Mouse (Mus musculus) hindbrain, embryonic 12.5 days (tissue): ENCODE results near the gene Tac4. TPM values are rescaled to one million over a fixed set of nuclear protein-coding genes. Genes with fewer than 3 reads are reported as not detected.

Experiments
- ATAC-seq: fragments of 200-750 bp; cut with Nextera tagmentation; 2 replicates; pipeline ENCODE4 v1.8.0; 2017; ENCODE audit warnings: moderate TSS enrichment; ENCODE audit not compliant: low FRiP score
- H3K27ac ChIP-seq: fragments of 300-500 bp; sonication (generic); 2 replicates; pipeline ENCODE4 v1.5.1; 2016; ENCODE audit warnings: mild to moderate bottlenecking
- H3K27me3 ChIP-seq: fragments of 300-500 bp; sonication (generic); 2 replicates; pipeline ENCODE4 v1.6.1; 2016; ENCODE audit warnings: mild to moderate bottlenecking
- H3K36me3 ChIP-seq: fragments of 300-500 bp; sonication (generic); 2 replicates; pipeline ENCODE4 v1.6.1; 2016; ENCODE audit warnings: mild to moderate bottlenecking
- H3K4me1 ChIP-seq: fragments of 300-500 bp; sonication (generic); 2 replicates; pipeline ENCODE4 v1.6.1; 2016
- H3K4me2 ChIP-seq: fragments of 300-500 bp; sonication (generic); replicated peaks from 2 replicates; pipeline ENCODE4 v1.6.1; 2016; ENCODE audit warnings: mild to moderate bottlenecking
- H3K4me3 ChIP-seq: fragments of 300-500 bp; sonication (generic); 2 replicates; pipeline ENCODE4 v1.5.1; 2016; ENCODE audit warnings: mild to moderate bottlenecking
- H3K9ac ChIP-seq: fragments of 300-500 bp; sonication (generic); 2 replicates; pipeline ENCODE4 v1.6.1; 2016; ENCODE audit warnings: mild to moderate bottlenecking, moderate library complexity
- H3K9me3 ChIP-seq: fragments of 300-500 bp; sonication (generic); replicated peaks from 2 replicates; pipeline ENCODE4 v1.6.1; 2016; ENCODE audit warnings: mild to moderate bottlenecking
- WGBS: fragments of 180-500 bp; shearing (Covaris S2); methylation state at CpG from one replicate; pipeline ENCODE4 v1.1.7; 2016; 5-methylcytosine and 5-hydroxymethylcytosine counted together
- polyA plus RNA-seq: library from polyadenylated mRNA; unstranded; fragments of >200 nt; fragmentation: Nextera tagmentation; extraction: Ambion mirVana; gene quantifications from 2 replicates; pipeline ENCODE4 v1.2.1, GENCODE M21; 2016

Gene Tac4
- polyA plus RNA-seq, 1 experiment from 2014 or later = 0.22 TPM

DNA sequence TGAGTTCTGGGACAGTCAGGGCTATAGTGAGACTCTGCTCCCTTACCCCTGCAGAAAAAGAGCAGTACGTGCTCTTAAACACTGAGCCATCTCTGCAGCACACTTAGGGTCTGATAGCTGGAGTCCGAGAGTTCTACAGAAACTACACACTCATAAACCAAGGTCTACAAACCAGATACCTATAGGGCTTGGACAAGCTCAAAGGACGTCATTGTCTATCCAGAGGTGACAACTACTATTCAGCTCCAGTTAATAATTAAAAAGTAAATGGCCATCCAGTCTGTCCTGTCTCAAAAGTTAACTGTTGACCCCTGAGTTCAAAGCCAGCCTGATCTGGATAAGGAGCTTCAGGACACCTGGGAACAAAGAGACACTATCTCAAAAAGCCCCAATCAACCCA, 40.4 kb downstream of the Tac4 start:
- WGBS = 91% methylated on average over 3 of the region's 3 CpGs
- Histone ChIP-seq H3K36me3 (peaks cover 72% of the 10 kb centered on the region), H3K27me3 (no peaks in the 10 kb centered on the region), H3K4me3 (no peak overlapping the region), H3K9ac (no peak overlapping the region), H3K27ac (no peak overlapping the region), H3K4me2 (no peak overlapping the region), H3K9me3 (no peaks in the 10 kb centered on the region), H3K4me1 (no peaks in the 10 kb centered on the region)
- no peak for ATAC-seq

DNA sequence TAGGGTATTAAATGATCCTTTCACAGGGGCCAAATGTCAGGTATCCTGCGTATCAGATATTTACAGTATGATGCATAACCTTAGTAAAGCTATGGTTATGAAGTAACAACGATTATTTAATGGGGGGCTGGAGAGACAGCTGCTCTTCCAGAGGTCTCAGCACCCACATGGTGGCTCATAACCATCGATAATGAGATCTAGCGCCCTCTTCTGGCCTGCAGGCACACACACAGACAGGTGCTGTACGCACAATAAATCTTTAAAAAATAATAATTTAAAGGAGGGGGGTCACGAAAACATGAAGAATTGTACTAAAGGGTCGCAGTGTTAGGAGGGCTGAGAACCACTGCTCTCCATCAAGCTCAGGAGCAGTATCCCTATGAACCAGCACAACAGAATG, 44.3 kb downstream of the Tac4 start:
- Histone ChIP-seq H3K27me3 (no peaks in the 10 kb centered on the region), H3K4me2 (no peak overlapping the region), H3K9me3 (no peaks in the 10 kb centered on the region), H3K9ac (no peak overlapping the region), H3K4me3 (no peak overlapping the region), H3K4me1 (peaks cover 11% of the 10 kb centered on the region), H3K27ac (no peak overlapping the region), H3K36me3 (peaks cover 40% of the 10 kb centered on the region)
- 91% methylated on average over 7 of the region's 7 CpGs for WGBS
- ATAC-seq = no peak

DNA sequence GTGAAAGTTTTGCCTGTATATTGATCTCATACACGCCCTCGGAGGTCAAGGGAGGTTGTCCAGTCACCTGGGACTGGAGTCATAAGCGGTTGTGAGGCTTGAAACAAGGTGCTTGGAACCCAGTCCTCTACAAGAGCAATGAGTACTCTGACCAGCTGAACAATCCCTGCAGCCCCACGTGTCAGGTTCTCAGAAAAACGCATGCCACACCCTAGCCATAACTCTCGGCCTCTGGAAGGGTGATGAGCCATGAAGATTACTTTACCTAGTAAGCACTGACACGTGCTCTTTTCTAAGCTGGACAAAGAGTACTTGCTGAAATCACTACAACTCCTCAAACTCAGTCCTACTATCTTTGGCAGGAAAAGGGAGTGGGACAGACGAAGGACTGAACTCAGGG, 46.2 kb downstream of the Tac4 start:
- Histone ChIP-seq H3K4me2 (no peak overlapping the region), H3K9me3 (no peaks in the 10 kb centered on the region), H3K4me3 (no peak overlapping the region), H3K9ac (no peak overlapping the region), H3K4me1 (peaks cover 21% of the 10 kb centered on the region), H3K27ac (no peak overlapping the region), H3K27me3 (no peaks in the 10 kb centered on the region), H3K36me3 (peaks cover 26% of the 10 kb centered on the region)
- 88% methylated on average over 8 of the region's 8 CpGs for WGBS
- no peak for ATAC-seq

DNA sequence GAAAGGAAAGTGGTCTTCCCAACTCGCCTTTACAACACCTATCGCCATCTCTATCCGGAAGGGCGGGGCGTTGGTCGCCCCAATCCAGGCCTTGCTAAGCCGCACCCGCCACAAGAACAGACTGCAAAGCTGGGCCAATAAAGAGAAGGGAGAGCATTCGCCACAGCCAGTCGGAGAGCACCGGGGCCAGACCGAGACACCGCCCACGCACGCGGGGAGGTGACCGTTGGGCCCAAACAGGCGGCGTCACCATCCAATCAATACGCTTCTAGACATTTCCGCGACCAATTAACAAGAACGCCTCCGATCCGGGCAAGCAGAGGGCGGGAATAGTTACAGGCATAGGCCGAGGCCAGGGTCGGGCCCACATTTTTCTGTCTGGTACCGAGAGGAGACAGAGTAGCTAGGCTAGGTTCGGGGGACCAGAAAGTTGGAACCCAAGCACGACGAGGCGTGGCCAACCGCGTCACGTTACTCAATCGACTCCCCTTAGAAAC, 48.2 kb downstream of the Tac4 start:
- Histone ChIP-seq H3K4me2 (peak overlapping the region; percentile 80), H3K27ac (peak overlapping the region; percentile 90), H3K4me3 (peak overlapping the region; percentile 79), H3K27me3 (no peaks in the 10 kb centered on the region), H3K36me3 (peaks cover 11% of the 10 kb centered on the region; the same call in 1 of the 2 replicates), H3K9me3 (no peaks in the 10 kb centered on the region), H3K4me1 (peaks cover 21% of the 10 kb centered on the region), H3K9ac (peak overlapping the region; percentile 85)
- peak; percentile 97 for ATAC-seq
- under 1% methylated on average over 37 of the region's 37 CpGs for WGBS

DNA sequence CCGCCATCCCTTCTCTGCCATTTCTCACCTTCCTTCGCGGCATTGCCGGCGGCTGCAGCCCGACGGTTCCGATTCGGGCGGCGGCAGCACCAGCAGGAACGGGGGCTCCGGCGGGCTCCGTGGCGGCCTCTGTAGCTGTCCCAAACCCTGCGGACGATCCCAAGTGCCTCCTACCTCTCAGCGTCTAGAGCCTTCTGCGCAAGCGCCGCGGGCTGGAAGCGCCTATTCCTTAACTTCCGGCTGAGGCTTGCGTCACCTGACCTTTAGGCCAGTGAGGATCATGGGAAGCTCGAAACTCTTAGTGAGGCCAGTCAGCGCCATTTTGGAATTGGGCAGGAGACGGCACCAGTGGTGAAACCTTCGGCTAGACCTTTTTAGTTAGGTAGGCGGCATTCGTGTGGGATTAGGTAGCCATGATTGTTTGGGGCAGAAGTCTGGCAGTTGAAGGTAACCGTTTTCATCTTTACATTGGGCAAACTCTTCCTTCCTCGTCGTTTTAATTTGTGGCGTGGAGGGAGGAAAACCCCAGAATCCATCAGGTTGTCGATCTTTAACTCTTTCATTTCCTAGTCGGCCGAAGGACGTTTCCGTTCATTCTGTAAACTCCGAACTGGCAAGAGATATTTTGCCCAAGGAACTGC, 48.8 kb downstream of the Tac4 start, which contains the start of gene Kat7:
Gene Kat7, minus strand, starts transcription at position 240 of the 641 bp plus-strand sequence.
- H3K4me2 ChIP-seq = peak within 1 kb of the TSS; percentile 80
- peak within 1 kb of the TSS; percentile 85 for H3K9ac ChIP-seq
- peak within 1 kb of the TSS; percentile 79 for H3K4me3 ChIP-seq
- WGBS = 1% methylated on average over 42 of the region's 42 CpGs
- H3K27ac ChIP-seq = peak within 1 kb of the TSS; percentile 90
- H3K4me1 ChIP-seq = peaks cover 21% of the 10 kb centered on the region
- H3K9me3 ChIP-seq = no peaks in the 10 kb centered on the region
- peaks cover 9% of the 10 kb centered on the region; the same call in 1 of the 2 replicates for H3K36me3 ChIP-seq
- peak; percentile 97 for ATAC-seq
- H3K27me3 ChIP-seq = no peaks in the 10 kb centered on the region

DNA sequence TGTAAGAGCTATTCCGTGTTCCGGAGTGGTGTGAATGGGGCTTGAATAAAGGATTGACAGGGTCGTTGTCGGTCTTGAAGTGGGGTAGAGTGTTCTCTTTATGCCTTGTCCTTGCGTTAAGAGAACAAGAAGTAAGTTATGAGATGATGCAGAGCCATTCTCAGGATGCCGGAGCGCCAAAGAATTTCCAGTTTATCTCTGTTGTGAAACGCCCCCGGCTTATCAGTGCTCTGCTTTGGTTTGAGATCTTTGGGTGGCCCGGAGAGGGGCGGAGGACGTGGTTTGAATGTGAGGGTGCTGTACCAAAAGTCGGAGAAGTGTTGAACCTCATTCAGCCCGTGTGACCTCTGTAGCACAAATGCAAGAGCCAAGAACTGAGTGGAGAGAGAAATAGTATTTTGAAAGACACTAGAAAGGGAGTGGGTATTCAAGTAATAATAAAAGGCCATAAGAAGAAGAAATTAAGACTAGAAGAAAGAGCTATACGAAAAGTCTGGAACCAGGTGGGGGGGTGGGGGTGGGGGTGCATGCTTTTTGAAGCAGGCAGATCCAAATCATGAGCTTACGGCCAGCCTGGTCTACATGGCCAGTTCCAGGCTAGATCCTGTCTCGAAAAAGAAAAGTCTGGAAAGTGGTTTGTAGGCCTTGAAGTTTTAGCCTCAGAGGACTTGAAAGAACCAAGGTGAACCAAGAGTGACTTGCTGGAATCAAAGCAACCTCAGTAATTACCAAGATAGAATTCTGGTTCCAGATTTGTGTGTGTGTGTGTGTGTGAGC, 49.5 kb downstream of the Tac4 start:
- Histone ChIP-seq H3K9ac (peak overlapping the region; percentile 64), H3K9me3 (no peaks in the 10 kb centered on the region), H3K27ac (peak overlapping the region; percentile 70; the same call in 1 of the 2 replicates), H3K4me3 (peak overlapping the region; percentile 79), H3K4me1 (peaks cover 21% of the 10 kb centered on the region), H3K27me3 (no peaks in the 10 kb centered on the region), H3K36me3 (peaks cover 4% of the 10 kb centered on the region; the same call in 1 of the 2 replicates), H3K4me2 (peak overlapping the region; percentile 76)
- WGBS = 4% methylated on average over 17 of the region's 17 CpGs
- peak; percentile 7 for ATAC-seq

DNA sequence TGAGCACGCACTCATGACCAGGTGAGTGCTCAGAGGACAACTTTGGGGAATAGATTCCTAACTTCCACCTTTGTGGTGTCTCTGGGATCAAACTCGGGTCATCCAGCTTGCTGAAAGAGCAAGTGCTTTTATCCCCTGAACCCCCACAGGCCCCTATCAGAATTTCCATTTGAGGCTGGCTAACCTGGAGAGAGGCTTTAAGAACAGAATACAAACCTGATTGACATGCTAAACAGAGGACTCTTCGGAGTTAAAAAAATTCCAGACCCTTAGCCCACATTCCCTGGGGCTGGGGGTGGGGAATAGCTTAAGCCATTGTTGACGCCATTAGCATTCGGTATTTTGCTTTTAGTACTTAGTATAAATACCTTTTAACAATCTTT, 50.1 kb downstream of the Tac4 start:
- H3K4me2 ChIP-seq = peak overlapping the region; percentile 76
- H3K9ac ChIP-seq = no peak overlapping the region
- WGBS = 23% methylated on average over 5 of the region's 5 CpGs
- H3K27me3 ChIP-seq = no peaks in the 10 kb centered on the region
- H3K9me3 ChIP-seq = no peaks in the 10 kb centered on the region
- H3K27ac ChIP-seq = no peak overlapping the region
- H3K4me3 ChIP-seq = peak overlapping the region; percentile 79; the same call in 1 of the 2 replicates
- no peaks in the 10 kb centered on the region for H3K36me3 ChIP-seq
- no peak for ATAC-seq
- H3K4me1 ChIP-seq = peaks cover 21% of the 10 kb centered on the region

DNA sequence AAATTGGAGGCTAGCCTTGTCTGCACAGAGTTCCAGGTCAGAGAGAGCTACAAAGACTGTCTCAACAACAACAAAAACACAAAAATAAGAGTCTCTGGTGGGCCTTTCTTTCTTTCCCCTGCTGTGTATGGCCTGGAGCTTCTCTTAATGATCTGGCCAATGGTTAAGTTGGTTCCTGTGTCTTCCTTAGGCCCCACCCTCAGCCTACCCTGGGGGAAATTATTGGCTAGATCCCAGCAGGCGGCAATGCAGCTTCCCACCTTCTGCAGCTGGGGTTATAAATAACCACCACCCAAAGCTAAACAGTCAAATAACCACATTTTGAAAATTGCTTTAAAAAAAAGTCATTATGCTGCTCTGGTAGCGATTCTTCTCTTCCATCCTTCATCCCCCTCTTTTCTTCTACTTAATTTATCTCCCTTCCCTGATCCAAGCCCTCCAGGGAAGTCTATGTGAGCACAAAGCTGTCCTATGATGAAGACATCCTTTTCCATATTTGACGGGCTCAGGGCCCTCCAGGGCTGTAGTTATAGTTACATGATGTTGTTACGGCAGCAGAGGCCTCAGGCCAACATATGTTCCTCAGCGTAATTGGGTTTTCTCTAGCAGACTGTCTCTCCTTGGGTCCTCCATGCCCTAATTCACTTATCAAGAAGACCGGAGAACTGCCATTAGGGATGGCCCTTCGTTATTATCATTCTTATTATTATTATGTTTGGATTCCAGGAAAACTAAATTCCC, 54.1 kb downstream of the Tac4 start:
- Histone ChIP-seq H3K4me3 (no peak overlapping the region), H3K9ac (no peak overlapping the region), H3K4me1 (peaks cover 9% of the 10 kb centered on the region), H3K27me3 (no peaks in the 10 kb centered on the region), H3K36me3 (no peaks in the 10 kb centered on the region), H3K27ac (no peak overlapping the region), H3K9me3 (no peaks in the 10 kb centered on the region), H3K4me2 (no peak overlapping the region)
- WGBS = 79% methylated on average over 7 of the region's 7 CpGs
- no peak for ATAC-seq

DNA sequence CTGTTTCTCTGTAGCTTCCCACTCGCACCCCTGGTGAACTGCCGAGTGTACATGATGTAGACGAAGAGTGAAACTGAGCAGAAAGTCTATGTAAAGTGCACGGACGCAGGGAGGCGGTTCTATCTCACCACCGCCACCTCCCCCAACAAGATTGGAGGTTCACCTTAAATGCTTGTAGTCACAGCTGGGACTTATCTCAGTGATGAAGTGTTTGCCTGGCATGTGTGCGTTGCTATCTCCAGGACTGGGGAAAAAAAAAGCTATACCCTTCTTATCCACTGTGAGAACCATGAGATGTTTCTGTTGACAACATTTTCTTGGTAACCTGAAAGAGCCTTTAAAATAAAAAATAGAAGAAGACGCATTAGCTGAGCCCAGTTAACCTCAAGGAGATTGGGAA, 56.8 kb downstream of the Tac4 start:
- H3K9ac ChIP-seq = no peak overlapping the region
- WGBS = 92% methylated on average over 9 of the region's 9 CpGs
- H3K4me1 ChIP-seq = no peaks in the 10 kb centered on the region
- no peak overlapping the region for H3K4me2 ChIP-seq
- H3K27ac ChIP-seq = no peak overlapping the region
- H3K27me3 ChIP-seq = no peaks in the 10 kb centered on the region
- no peaks in the 10 kb centered on the region for H3K36me3 ChIP-seq
- H3K4me3 ChIP-seq = no peak overlapping the region
- ATAC-seq = no peak
- H3K9me3 ChIP-seq = no peaks in the 10 kb centered on the region

Other genes with a start within 250 kb of the Tac4 start
- 22.5 and 25.6 TPM in 2 replicates for gene Pdk2, start 220.2 kb upstream of the Tac4 start, polyA plus RNA-seq
- 8.0 and 9.0 TPM in 2 replicates for gene Itga3, start 184.7 kb upstream of the Tac4 start, polyA plus RNA-seq
- 4.7 and 7.3 TPM in 2 replicates for gene Dlx3, start 141.4 kb upstream of the Tac4 start, polyA plus RNA-seq
- 0.21 and 1.2 TPM in 2 replicates for gene Dlx4, start 115.3 kb upstream of the Tac4 start, polyA plus RNA-seq
- gene Kat7, start 48.7 kb downstream of the Tac4 start, polyA plus RNA-seq = 71.8 and 73.6 TPM in 2 replicates
- 11.7 and 11.9 TPM in 2 replicates for gene Fam117a, start 75.5 kb downstream of the Tac4 start, polyA plus RNA-seq
- 124 and 128 TPM in 2 replicates for gene Slc35b1, start 123.2 kb downstream of the Tac4 start, polyA plus RNA-seq
- 204 and 215 TPM in 2 replicates for gene Spop, start 152.6 kb downstream of the Tac4 start, polyA plus RNA-seq